Mouse (Mus musculus): Measurements from ENCODE around the gene Angptl6.

Gene Angptl6

DNA sequence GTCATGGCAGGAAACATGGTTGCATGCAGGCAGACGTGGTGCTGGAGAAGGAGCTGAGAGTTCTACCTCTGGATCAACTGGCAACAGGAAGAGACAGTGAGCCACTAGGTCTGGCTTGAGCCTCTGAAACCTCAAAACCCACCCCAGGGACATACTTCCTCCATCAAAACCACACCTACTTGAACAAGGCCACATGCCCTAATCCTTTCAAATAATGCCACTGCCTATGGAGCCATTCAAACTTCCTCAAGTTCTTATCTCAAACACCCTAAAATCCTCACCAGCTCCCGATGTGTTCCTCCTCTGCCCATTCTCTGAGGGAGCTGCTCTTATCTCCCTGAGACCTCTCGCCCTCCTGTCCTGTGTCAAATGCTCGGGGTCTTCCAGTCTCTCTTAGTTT, 37.3 kb downstream of the Angptl6 start:
- in situ Hi-C loops (cut with MboI; ENCODE audit: low sequenced_read_pairs), result no loop called here

DNA sequence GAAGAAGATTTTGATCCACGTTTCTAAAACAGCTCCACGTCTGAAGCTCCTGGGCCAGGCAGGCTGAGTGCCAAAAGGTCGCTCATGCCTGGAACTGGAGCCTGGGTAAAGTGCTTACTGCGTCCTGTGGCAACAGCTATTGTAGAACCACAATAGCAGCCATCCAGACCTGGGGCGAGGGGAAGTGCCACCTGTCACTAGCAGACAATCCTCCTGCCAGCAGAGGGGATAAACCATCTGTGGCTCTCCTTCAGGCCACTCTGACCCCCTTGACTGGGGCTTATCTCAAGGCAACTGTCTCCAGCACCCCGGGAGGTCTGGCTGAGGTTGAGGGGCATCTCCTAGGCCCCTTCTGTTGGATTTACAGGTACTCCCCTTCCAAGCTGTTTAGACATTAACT, 40.6 kb downstream of the Angptl6 start:
- in situ Hi-C loops (cut with MboI; ENCODE audit: low sequenced_read_pairs), result loop anchor here (10.0 kb wide), 1 partner anchor 94 kb away; the partner anchor contains the start of gene Olfm2

DNA sequence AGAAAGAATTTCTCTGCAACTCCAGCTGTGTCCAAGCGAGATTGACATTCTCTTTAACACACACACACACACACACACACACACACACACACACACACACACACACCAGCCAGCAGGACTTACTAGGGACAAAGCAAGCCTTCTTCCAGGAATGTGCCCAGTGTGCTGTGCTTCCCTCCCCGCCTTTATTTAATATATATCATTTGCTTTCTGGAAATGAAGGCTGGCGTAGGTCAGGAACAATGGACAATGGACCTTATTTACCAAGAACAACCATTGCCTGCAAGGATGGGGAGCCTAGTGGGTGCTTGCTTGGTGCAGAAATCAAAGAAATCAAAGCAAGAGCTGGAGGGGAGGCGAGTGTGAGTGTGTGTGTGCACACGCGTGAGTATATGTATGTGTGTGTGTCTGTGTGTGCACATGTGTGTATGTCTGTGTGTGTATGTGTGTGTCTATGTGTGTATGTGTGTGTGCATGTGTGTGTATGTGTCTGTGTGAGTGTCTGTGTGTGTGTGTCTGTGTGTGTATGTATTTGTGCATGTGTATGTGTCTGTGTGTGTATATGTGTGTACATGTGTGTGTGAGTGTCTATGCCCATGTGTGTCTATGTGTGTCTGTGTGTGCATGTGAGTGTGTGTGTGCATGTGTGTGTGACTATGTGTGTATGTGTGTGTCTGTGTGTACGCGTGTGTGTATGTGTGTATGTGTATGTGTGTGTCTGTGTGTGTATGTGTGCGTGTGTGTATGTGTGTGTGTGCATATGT, 42.2 kb downstream of the Angptl6 start:
- in situ Hi-C loops (cut with MboI; ENCODE audit: low sequenced_read_pairs), result loop anchor here (10.0 kb wide), 1 partner anchor 93 kb away; the partner anchor contains the start of gene Olfm2

DNA sequence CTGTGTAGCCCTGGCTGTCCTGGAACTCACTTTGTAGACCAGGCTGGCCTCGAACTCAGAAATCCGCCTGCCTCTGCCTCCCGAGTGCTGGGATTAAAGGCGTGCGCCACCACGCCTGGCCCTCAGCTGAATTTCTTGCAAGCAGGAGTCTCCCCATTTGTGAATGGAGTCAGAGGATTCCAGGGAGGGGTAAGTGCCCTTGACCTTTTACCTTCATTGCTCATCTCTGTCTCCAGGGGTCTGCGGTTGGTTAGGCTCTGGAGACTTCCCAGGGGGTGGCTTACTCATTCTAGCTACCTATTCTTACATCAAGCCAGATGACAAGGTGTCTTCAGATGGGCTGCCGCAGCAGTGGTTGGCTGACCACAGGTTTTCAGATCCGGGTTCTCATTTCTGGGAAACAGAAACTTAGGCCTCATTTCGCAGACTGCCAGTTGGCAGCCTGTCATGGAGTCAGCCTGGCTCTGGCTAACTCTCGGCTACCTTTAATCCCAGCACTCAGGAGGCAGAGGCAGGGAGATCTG, 44.0 kb downstream of the Angptl6 start:
- in situ Hi-C loops (cut with MboI; ENCODE audit: low sequenced_read_pairs), result loop anchor here (10.0 kb wide), 1 partner anchor 91 kb away; the partner anchor contains the start of gene Olfm2

DNA sequence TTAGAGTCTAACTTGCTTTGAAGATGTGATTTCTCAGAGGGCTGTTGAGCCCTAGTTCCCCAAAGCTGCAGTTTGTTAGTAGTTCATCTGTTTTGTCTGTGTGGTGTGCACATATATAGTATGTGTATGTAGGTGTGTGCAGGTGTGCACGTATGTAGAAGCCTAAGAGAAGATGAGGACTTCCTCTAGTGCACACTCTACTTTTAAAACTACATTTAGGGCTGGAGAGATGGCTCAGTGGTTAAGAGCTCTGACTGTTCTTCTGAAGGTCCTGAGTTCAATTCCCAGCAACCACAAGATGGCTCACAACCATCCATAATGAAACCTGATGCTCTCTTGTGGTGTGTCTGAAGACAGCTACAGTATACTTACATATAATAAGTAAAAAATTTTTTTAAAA, 44.6 kb downstream of the Angptl6 start:
- in situ Hi-C loops (cut with MboI; ENCODE audit: low sequenced_read_pairs), result loop anchor here (10.0 kb wide), 1 partner anchor 90 kb away; the partner anchor contains the start of gene Olfm2

DNA sequence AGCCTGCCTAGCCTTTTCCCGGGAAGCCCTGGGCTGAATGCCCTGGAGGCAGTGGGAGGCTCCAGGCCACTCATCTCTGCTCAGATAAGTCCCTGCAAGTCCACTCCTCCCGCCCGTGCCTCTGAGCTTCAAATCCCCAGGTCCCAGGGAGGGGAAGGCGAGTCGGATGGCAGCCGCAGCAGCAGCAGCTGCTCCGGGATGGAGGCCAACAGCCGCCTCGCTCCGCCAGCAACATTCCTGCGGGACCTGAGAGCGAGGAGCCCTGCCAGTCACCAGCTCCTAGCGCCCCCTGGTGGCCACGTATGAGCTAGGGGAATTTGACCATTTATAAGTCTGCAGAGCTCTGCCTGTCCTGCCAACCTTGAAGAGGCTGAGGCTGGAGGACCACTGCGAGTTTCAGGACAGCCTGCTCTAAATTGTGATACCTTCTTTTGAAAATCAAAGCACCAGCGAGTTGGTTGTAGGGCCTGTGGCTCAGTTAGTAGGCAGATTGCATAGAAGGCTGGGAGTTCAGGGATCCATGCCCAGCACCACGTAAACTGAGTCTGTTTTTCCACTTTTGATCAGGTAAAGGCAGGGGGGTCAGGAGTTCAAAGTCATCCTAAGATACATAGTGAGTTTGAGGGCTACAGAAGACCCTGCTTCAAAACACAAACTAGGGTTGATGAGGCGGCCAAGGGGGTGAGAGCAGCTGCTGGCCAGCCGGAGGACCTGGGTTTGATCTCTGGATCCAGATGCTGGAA, 48.5 kb downstream of the Angptl6 start:
- in situ Hi-C loops (cut with MboI; ENCODE audit: low sequenced_read_pairs), result loop anchor here (10.0 kb wide), 1 partner anchor 86 kb away; the partner anchor contains the start of gene Olfm2

DNA sequence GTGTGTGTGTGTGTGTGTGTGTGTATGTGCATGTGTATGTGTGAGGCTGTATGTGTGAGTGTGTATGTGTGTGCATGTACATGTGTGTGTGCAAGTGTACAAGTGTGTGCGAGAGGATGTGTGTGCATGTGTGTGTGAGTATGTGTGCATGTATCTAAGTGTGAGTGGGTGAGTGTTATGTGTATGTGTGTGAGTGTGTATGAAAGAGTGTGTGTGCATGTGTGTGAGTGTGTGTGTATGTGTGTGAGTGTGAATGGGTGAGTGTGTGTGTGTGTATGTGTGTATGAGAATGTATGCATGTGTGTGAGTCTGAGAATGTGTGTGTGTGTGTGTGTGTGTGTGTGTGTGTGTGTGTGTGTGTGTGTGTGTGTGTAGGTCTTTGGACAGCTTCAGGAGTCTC, 51.4 kb downstream of the Angptl6 start:
- in situ Hi-C loops (cut with MboI; ENCODE audit: low sequenced_read_pairs), result no loop called here

DNA sequence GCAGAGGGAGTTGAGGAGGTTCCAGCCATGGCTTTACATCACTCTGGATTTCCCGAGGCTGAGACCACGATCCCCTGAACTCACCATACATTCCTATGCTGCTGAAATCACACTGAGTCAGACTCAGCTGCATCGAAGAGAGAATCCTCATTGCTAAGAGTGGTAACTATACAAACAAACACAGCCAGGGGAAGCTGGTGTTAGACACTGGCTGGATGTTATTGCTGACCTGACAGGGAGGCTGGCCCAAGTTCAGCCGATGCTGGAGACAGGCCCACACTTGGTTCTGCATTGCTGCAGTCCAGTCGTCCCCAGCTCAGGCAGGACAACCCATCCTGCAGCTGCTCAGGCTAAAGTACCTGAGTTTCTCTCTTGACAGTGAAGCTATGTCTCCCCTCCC, 53.7 kb downstream of the Angptl6 start:
- in situ Hi-C loops (cut with MboI; ENCODE audit: low sequenced_read_pairs), result no loop called here
